Mouse (Mus musculus) ES-CJ7 (cell line): ENCODE measurements at regions not wholly inside any gene's neighbourhood (a gene's known extent, or its start where the extent isn't known, plus 50 kb on each side); places are given as distances from the start of the nearest gene placed in this dataset.
A peak's percentile ranks its signal among the peaks of the same experiment; 100 is the strongest.
"Not testable (repeated sequence)": the region's sequence is repeated elsewhere in the genome, so short reads cannot be mapped to it uniquely, and the experiment has no call there.

Experiments
- DNase-seq: peaks from one replicate; pipeline ENCODE4 v3.0.0; 2011; ENCODE audit warnings: low read depth, low spot score

GRCm38 (mm10) chr1:157755015-157755649 is 248.6 kb downstream of the Sec16b start:
- no peak for DNase-seq

GRCm38 (mm10) chr1:157756977-157757376 is 250.4 kb downstream of the Sec16b start:
- DNase-seq: no peak

GRCm38 (mm10) chr1:157758337-157758736 is 251.8 kb downstream of the Sec16b start:
- peak; percentile 58 for DNase-seq

DNA sequence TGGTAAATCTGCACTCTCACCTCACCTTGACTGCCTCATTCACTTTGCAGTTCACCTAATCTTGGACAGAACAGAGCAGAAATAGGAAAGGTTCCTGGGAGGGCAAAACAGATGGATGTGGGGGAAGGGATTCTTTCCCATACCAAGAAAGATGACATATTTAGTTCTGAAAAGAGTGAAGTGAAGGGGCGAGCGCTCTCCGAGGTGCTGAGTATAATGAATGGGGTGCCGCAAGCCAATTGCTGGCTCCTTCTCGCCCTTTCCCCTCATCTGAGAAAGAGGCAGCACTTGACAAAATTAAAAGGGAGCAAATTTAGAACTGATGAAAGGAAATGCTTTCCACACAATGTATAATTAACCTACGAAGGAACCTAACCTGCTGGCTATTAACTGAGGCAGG is 261.7 kb downstream of the Sec16b start:
- DNase-seq: no peak

DNA sequence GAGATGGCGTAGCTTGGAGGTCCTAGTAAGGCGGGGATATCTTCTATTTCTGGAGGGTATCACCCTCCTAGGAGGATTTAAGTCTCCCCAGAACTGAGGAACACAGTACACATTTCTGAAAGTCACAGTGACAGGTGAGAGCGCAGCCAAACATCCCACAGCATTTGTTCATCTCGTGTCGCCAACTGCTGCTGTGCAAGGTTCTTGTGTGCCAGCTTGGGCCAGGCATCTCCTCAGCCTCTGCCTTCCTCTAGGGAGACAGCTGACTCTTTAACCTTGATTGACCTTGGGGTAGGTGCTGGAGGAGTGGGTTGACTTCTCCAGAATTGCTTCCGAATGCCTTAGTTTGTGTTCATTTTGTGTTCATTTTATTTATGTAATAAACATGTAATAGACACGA is 291.2 kb downstream of the Sec16b start:
- DNase-seq: no peak

DNA sequence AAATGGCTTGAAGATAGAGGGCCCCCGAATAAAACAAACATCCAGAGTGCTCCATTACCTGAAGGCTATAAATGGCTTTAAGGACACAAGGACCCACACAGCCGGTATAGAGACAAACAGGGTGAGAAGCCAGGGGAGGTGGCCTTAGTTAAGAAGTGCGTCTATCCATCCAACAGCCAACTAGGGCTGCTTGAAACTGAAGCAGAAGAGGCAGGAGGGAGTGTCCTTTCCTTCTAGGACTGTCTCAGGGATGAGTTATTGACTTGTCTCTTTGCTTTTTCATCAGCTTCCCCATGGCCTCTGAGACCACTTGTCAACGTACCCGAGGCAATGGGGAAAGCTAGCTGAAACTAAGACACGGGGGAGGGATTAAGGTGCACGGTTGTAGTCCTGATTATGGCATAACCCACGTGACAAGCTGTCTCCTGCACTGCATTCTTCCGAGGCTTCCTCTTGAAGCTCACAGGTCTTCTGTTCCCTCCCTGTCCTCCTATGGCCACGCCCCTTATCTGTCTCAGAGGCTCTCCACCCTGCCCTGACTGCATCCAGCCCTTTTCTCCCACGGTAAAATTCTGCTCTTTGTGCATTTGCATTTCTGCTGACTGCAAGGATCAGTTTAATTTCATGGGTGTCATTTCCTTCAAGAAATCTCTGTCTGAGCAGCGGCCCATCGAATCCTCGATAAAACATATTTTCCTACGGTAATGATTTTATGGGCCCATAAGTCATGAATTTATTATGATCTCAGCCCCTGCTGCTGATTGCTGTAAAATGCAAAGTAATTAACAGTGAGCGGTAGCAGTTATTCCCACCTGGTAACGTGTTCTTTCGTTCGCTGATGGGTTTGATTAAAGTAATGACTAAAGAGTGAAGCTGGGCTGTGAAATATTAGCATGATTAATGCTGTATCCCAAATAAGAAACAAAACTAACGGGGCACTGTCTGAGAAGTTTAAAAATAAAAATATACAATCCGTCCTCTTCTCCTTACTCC is 292.3 kb downstream of the Sec16b start:
- DNase-seq: no peak

DNA sequence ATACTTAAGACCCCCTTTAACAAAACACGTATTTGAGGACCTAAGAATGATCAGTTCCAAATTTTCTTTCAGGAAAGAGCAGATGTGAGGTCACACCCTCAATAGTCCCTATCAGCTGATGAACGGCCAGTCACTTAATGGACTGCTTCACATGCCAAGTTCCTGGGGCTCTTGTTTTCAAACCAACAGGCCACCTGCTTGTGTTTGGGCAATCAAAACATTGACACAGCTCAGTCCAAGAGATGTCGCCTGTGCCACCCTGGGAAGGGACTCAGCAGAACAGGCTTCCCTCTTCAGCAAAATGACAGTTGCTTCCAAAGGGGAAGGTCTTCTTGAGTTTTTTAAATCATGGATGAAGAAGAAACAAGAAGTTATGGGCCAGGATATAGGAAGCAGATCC is 294.6 kb downstream of the Sec16b start:
- DNase-seq: no peak

- no peak for DNase-seq
These were observed 297.7 kb downstream of the Sec16b start for GRCm38 (mm10) chr1:157804229-157804628.

DNA sequence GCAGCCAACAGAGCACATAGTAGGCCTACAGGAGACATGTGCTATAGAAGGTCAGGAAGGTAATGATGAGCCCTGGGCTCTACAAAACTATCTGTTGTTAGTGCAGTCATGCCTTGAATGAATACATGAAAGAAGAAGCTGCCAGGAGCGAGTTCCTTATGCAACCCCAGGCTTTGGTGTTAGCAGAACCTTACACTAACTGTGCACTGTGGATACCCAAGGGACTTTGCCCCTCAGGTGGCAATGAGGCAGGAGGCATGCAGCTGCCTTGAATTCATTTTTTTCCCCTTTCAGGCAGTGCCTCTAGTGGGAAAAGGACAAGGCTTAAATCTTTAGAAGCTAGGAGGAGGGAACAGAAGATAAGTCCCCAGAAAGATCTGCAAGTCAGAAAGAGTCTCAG is 299.8 kb downstream of the Sec16b start:
- DNase-seq: no peak

GRCm38 (mm10) chr1:157809674-157810471 is 303.3 kb downstream of the Sec16b start:
- no peak for DNase-seq

GRCm38 (mm10) chr1:157810657-157811056 is 304.1 kb downstream of the Sec16b start:
- no peak for DNase-seq

GRCm38 (mm10) chr1:157827966-157828365 is 321.4 kb downstream of the Sec16b start:
- DNase-seq: no peak

GRCm38 (mm10) chr1:157831511-157831910 is 325.0 kb downstream of the Sec16b start:
- no peak for DNase-seq

- no peak for DNase-seq
These were observed 366.2 kb downstream of the Sec16b start for GRCm38 (mm10) chr1:157872775-157873174.

DNA sequence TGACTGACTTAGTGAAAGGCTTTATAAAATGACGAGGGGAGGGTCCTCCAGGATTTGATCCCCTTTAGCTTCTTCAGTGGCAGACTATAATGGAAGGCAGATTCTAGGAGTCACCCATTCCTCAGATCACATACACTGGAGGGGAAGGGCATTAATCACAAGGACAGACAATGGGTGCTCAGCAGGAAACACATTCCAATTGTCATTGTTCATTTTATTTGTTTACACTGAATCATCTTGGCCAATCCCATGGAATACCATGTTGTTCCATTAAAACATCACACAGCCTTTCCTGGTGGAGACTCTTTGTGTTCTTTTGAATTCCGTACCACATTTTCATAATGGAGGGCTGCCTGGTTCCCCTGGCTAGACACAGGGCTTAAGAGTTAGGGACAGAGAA is 368.5 kb downstream of the Sec16b start:
- DNase-seq: peak; percentile 4

- DNase-seq: not testable (repeated sequence)
These were observed 370.6 kb downstream of the Sec16b start for GRCm38 (mm10) chr1:157877117-157877516.

GRCm38 (mm10) chr1:157887146-157887545 is 380.6 kb downstream of the Sec16b start:
- DNase-seq: no peak

DNA sequence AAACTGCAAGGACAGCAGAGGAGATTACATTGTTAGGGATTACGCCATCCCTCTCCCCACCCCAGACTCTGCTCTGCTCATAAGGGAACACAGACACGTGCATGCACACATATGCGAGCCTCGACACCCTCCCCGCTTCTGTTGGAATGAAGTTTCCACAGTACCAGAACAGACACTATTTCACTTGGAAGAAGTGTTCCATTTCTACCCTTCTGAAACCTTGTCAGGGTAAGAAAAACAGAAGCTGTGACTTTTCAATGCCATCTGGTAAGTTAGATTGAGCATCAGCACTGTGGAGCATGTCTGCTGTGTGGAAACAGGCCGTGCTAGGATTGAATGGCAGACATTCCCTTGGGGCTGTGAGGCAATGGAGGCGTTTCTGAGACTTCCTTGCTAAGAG is 382.0 kb downstream of the Sec16b start:
- DNase-seq: no peak

- no peak for DNase-seq
These were observed 399.6 kb downstream of the Sec16b start for GRCm38 (mm10) chr1:157906168-157906567.

- no peak for DNase-seq
These were observed 418.3 kb downstream of the Brinp2 start for GRCm38 (mm10) chr1:157937800-157938348.

GRCm38 (mm10) chr1:157939516-157939915 is 416.6 kb downstream of the Brinp2 start:
- no peak for DNase-seq

- peak; percentile 35 for DNase-seq
These were observed 415.8 kb downstream of the Brinp2 start for GRCm38 (mm10) chr1:157940331-157940758.
